18 mouse cellular contexts compared by ENCODE assay signal in genomic region chr11:7053710-7054109, GRCm38 (mm10). TPM values are rescaled to one million over a fixed set of nuclear protein-coding genes. Genes with fewer than 3 reads are reported as not detected.
DNase-seq lines count a peak whose midpoint lies in the region; ATAC-seq and TF ChIP-seq lines count a peak whose summit lies in the region.
"Had no signal": no experiment of that assay in that cellular context is flagged by ENCODE, and none has a peak within 500 bp of the region (broad histone marks: within the 10 kb centered on the region; RNA-seq: fewer than 3 reads in every experiment).

No protein-coding gene starts in this region.

- no peak overlapping the region for H3K4me3 ChIP-seq in cerebellum, adult 2 months (replicated peaks; ENCODE audit: insufficient read depth, low read depth, low read length)
- H3K4me3 ChIP-seq in heart, embryonic 10.5 days, result no peak overlapping the region
- H3K4me3 ChIP-seq in intestine, embryonic 16.5 days (ENCODE audit: low read length), result no peak overlapping the region
- H3K4me3 ChIP-seq: embryonic facial prominence, embryonic 10.5 days; embryonic facial prominence, embryonic 12.5 days; forebrain, embryonic 13.5 days; forebrain, embryonic 15.5 days had no signal

- TF ChIP-seq CTCF in cerebellum, adult 2 months (IDR thresholded peaks at IDR 0.05; ENCODE audit: borderline replicate concordance, insufficient read depth, low read depth, low read length), result no peak
- no peak for TF ChIP-seq CTCF in Patski (IDR thresholded peaks at IDR 0.05)

- in situ Hi-C loops in Patski (cut with MboI; ENCODE audit: low pct_unique_long_range_greater_than_20kb), result no loop called here

- H3K36me3 ChIP-seq in heart, embryonic 10.5 days, result no peaks in the 10 kb centered on the region
- H3K36me3 ChIP-seq in intestine, embryonic 16.5 days (ENCODE audit: control insufficient read depth, insufficient read depth, low read length), result no peaks in the 10 kb centered on the region
- H3K36me3 ChIP-seq: embryonic facial prominence, embryonic 10.5 days; embryonic facial prominence, embryonic 12.5 days; forebrain, embryonic 15.5 days had no signal

- no peak for TF ChIP-seq POLR2A in cerebellum, adult 2 months (IDR thresholded peaks at IDR 0.05; ENCODE audit: borderline replicate concordance, insufficient read depth, low read length)

- H3K4me1 ChIP-seq in cerebellum, adult 2 months (ENCODE audit: control insufficient read depth, insufficient read depth, low read length), result peaks cover 40% of the 10 kb centered on the region
- H3K4me1 ChIP-seq in heart, embryonic 10.5 days, result peaks cover 30% of the 10 kb centered on the region
- H3K4me1 ChIP-seq in intestine, embryonic 16.5 days (ENCODE audit: control insufficient read depth, insufficient read depth, low read length), result peaks cover 9% of the 10 kb centered on the region

- H3K9ac ChIP-seq in intestine, embryonic 16.5 days (ENCODE audit: low read depth, low read length), result no peak overlapping the region
- H3K9ac ChIP-seq: embryonic facial prominence, embryonic 12.5 days; forebrain, embryonic 13.5 days; forebrain, embryonic 15.5 days; forebrain, postnatal 0 days had no signal

- no peak for DNase-seq in cerebellum, adult 2 months
- peak; percentile 34 for DNase-seq in heart, adult 11 months
- DNase-seq in heart, embryonic 10.5 days (ENCODE audit: low spot score), result no peak
- no peak for DNase-seq in Patski (ENCODE audit: low read depth, low spot score)
- DNase-seq in thymus, postnatal 14 days, result no peak
- DNase-seq: adrenal gland, adult 8-10 months; adrenal gland, postnatal 14 days; adrenal gland, postnatal 36 days; cerebellum, adult 11 months; cerebellum, postnatal 10 days; forebrain, postnatal 0 days had no signal

- ATAC-seq in cerebellum, adult (ENCODE audit: insufficient number of reproducible peaks, low FRiP score, low TSS enrichment), result no peak
- peak; percentile 28 for ATAC-seq in Patski
- peak; percentile 31; the same call in 1 of the 2 replicates for ATAC-seq in intestine, embryonic 16.5 days
- ATAC-seq: activated CD4-positive, CD25-positive, alpha-beta regulatory T cell, adult 4 months; forebrain, embryonic 13.5 days; forebrain, embryonic 15.5 days; forebrain, postnatal 0 days had no signal

- H3K9me3 ChIP-seq in heart, embryonic 10.5 days, result no peaks in the 10 kb centered on the region
- no peaks in the 10 kb centered on the region for H3K9me3 ChIP-seq in intestine, embryonic 16.5 days (ENCODE audit: control insufficient read depth, low read length)
- H3K9me3 ChIP-seq: embryonic facial prominence, embryonic 10.5 days; embryonic facial prominence, embryonic 12.5 days; forebrain, embryonic 13.5 days; forebrain, embryonic 15.5 days had no signal

- CTCF ChIA-PET in Patski (lab: Charles Lee), result no interaction called here

- H3K4me2 ChIP-seq in intestine, embryonic 16.5 days (ENCODE audit: low read depth, low read length), result no peak overlapping the region
- H3K4me2 ChIP-seq: embryonic facial prominence, embryonic 12.5 days; forebrain, embryonic 13.5 days; forebrain, embryonic 15.5 days had no signal

- H3K27me3 ChIP-seq in cerebellum, adult 2 months (ENCODE audit: control insufficient read depth, insufficient read depth, low read length), result no peaks in the 10 kb centered on the region
- peaks cover 38% of the 10 kb centered on the region for H3K27me3 ChIP-seq in heart, embryonic 10.5 days (ENCODE audit: insufficient read depth, poor library complexity, severe bottlenecking)
- H3K27me3 ChIP-seq in Patski, result no peaks in the 10 kb centered on the region
- peaks cover 4% of the 10 kb centered on the region for H3K27me3 ChIP-seq in intestine, embryonic 16.5 days (replicated peaks; ENCODE audit: control insufficient read depth, insufficient read depth, low read length)
- H3K27me3 ChIP-seq: forebrain, embryonic 15.5 days had no signal

- POLR2A ChIA-PET in Patski (lab: Charles Lee), result no interaction called here

- 92% methylated on average over 4 of the region's 4 CpGs for WGBS in cerebellum, adult 2 months
- WGBS in heart, embryonic 10.5 days, result 75% methylated on average over 4 of the region's 4 CpGs
- 88% methylated on average over 4 of the region's 4 CpGs for WGBS in intestine, embryonic 16.5 days

- H3K27ac ChIP-seq in cerebellum, adult 2 months (ENCODE audit: insufficient read depth, low read length), result peak overlapping the region; percentile 97
- H3K27ac ChIP-seq in heart, embryonic 10.5 days, result no peak overlapping the region
- H3K27ac ChIP-seq in intestine, embryonic 16.5 days (ENCODE audit: low read length), result no peak overlapping the region
- H3K27ac ChIP-seq: embryonic facial prominence, embryonic 10.5 days; embryonic facial prominence, embryonic 12.5 days; forebrain, embryonic 13.5 days; forebrain, embryonic 15.5 days had no signal

RNA-seq across cellular contexts. Expression of gene Adcy1, which starts 9.6 kb away (rescaled TPM):
- polyA plus RNA-seq in cerebellum, adult 2 months (2012; rRNA removed), result 258 and 326 TPM in 2 replicates
- 1.9 and 2.0 TPM in 2 replicates for polyA plus RNA-seq in heart, embryonic 10.5 days (2016; fragmentation: Nextera tagmentation; extraction: Ambion mirVana)
- polyA plus RNA-seq in Patski (2021), result 18.0 TPM
- polyA plus RNA-seq in intestine, embryonic 16.5 days (2015; fragmentation: Nextera tagmentation; extraction: Ambion mirVana), result 0.68 and 0.72 TPM in 2 replicates

Comparison
In these comparisons a context has a peak if more than half of its experiments do, and no peak if none do; other contexts are left out.
1. RNA of gene Adcy1, which starts 9.6 kb away (polyA plus RNA-seq): 258 to 326 TPM in cerebellum, adult 2 months; 18.0 TPM in Patski (single experiment), 1.9 to 2.0 TPM in heart, embryonic 10.5 days and 0.68 to 0.72 TPM in intestine, embryonic 16.5 days; every median in the first group is over 10 times any median in the second.